Mouse (Mus musculus): ENCODE results near the gene Trim14. TPM values are rescaled to one million over a fixed set of nuclear protein-coding genes. Genes with fewer than 3 reads are reported as not detected.
A peak's percentile ranks its signal among the peaks of the same experiment; 100 is the strongest.
"Not testable (repeated sequence)": the region's sequence is repeated elsewhere in the genome, so short reads cannot be mapped to it uniquely, and the experiment has no call there.

Gene Trim14
- 1 to 10 TPM in 1 of 2 experiments, under 1 TPM in 1; 0.56 to 1.2 TPM for total RNA-seq (2021)
- long read RNA-seq, experiment 1, partial matches to known transcripts: 0 of 1 reads
- long read RNA-seq, experiment 1, other reads (novel, unspliced or antisense): 0 of 1 reads
- long read RNA-seq, experiment 2: 0 reads

DNA sequence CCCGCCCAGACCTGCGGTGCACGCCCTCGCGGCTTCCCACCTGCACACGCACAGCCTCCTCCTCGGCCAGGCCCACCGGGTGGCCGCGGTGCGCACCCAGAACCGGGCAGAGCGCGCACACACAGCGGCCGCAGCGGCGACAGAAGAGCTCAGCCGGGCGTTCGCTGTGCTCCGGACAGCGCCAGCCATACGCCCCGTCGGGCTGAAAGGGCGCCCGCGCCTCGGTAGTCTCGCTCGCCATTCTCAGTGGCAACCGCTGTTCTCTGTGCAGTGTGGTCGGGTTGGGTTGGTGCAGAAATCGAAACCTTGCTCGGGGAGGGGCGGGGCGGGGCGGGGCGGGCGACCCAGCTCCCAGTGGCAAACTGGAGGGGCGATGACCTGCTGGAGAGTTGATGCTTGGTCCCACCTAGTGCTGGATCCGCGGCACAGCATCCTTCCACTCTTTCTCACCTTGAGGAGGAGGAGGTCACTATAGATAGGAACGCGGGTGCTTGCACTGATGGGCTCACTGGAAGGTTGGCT lies at the start of gene Trim14:
TSS of gene Trim14 (minus strand) at position 302 of the 522 bp plus-strand sequence.
- DNase-seq: peak; percentile 32
- intact Hi-C loops (cut with DNase I): no loop called here
- Histone ChIP-seq H3K4me3 (peak within 1 kb of the TSS; percentile 72), H3K27ac (peak within 1 kb of the TSS; percentile 56)
- peak; percentile 25; the same call in 1 of the 2 replicates for TF ChIP-seq CTCF (IDR thresholded peaks at IDR 0.05)

DNA sequence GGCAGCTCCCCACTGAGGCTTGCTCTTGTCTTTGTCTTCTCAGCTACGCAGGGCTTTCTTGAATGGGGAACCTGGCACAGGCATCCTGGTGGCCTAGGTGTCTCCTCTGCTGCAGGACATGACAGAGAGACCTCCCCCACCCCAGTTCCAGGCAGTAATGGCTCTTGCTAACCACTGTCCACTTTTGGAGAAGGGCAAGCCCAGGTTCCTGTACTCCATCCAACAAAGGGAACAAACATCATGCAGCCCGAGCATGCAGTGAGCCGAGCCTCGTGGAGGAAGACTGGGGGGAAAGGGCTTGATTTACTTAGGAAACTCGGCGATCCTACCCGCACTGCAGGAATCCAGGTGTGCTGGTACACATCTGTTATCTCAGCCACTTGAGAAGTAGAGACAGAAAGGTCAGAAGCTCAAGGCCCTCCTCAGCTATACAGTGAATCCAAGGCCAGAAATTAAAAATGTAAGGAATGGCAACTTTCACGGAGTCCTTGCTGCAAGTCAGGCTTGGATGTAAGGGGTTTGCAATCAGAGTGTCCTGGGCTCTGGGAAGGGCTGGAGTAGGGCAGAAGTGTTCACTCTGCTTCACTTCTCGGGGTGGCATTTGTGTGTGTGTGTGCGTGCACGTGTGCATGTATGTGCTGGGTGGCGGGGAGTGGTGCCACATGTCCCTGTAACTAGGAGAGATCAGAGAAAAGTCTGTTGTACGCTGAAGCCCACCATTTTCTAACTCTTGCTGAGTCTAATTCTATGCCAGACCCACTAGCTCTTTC lies 49.3 kb upstream of the Trim14 start:
- intact Hi-C loops (cut with DNase I): loop anchor here (1.0 kb wide), 1 partner anchor 11 kb away; no protein-coding TSS in a partner anchor
- Histone ChIP-seq H3K4me3 (no peak overlapping the region), H3K27ac (no peak overlapping the region)
- DNase-seq: no peak
- no peak for TF ChIP-seq CTCF (IDR thresholded peaks at IDR 0.05)

DNA sequence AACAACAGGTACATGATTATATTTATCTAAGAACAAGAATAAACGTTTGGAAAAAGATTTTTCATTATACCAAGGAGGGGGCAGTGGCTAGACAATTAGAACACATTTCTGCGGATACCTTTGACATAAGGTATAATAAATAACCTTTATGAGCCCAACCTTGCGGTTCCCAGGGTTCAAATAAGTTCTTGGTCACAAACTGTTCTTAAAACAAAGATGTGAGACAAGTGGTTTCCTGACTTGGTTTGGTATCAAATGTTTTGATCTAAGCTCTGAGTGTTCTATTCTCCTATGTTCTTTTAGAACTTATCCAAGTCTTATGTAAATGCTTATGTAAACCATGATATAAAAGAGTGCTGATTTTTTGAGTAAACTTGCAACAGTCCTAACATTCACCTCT lies 48.6 kb upstream of the Trim14 start:
- intact Hi-C loops (cut with DNase I); H3K27ac ChIP-seq; DNase-seq; H3K4me3 ChIP-seq: not testable (repeated sequence)

DNA sequence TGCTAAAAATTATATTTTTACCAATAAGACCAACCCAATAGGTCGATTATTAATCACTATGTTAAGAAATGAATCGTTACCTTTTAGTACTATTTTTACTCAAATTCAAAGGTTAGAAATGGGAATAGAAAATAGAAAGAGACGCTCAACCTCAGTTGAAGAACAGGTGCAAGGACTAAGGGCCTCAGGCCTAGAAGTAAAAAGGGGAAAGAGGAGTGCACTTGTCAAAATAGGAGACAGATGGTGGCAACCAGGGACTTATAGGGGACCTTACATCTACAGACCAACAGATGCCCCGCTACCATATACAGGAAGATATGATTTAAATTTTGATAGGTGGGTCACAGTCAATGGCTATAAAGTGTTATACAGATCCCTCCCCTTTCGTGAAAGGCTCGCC lies 48.1 kb upstream of the Trim14 start:
- H3K4me3 ChIP-seq; DNase-seq; H3K27ac ChIP-seq; intact Hi-C loops (cut with DNase I): not testable (repeated sequence)

DNA sequence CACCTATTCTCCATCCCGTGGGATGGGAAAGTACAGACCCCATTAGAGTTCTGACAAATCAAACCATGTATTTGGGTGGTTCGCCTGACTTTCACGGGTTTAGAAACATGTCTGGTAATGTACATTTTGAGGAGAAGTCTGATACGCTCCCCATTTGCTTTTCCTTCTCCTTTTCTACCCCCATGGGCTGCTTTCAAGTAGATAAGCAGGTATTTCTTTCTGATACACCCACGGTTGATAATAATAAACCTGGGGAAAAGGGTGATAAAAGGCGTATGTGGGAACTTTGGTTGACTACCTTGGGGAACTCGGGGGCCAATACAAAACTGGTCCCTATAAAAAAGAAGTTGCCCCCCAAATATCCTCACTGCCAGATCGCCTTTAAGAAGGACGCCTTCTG lies 46.1 kb upstream of the Trim14 start:
- H3K4me3 ChIP-seq; intact Hi-C loops (cut with DNase I); DNase-seq; H3K27ac ChIP-seq: not testable (repeated sequence)

DNA sequence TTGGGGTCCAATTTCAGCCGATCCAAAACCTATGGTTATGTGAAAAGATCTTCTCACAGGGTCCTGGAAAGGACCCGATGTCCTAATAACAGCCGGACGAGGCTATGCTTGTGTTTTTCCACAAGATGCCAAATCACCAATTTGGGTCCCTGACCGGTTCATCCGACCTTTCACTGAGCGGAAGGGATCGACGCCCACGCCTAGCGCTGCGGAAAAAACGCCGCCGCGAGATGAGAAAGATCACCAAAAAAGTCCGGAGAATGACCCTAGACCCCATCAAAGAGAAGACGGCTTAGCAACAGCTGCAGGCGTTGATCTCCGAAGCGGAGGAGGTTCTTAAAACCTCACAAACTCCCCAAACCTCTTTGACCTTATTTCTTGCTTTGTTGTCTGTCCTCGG lies 45.6 kb upstream of the Trim14 start:
- intact Hi-C loops (cut with DNase I); H3K4me3 ChIP-seq; DNase-seq; H3K27ac ChIP-seq: not testable (repeated sequence)

DNA sequence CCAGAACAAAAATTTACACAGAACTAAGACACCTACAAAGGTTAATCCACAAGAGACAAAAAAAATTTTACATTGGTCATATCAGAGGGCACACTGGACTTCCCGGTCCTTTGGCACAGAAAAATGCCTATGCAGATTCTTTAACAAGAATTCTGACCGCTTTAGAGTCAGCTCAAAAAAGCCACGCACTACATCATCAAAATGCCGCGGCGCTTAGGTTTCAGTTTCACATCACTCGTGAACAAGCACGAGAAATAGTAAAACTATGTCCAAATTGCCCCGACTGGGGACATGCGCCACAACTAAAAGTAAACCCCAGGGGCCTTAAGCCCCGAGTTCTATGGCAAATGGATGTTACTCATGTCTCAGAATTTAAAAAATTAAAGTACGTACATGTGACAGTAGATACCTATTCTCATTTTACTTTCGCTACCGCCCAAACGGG lies 44.9 kb upstream of the Trim14 start:
- intact Hi-C loops (cut with DNase I); H3K27ac ChIP-seq; DNase-seq; H3K4me3 ChIP-seq: not testable (repeated sequence)

DNA sequence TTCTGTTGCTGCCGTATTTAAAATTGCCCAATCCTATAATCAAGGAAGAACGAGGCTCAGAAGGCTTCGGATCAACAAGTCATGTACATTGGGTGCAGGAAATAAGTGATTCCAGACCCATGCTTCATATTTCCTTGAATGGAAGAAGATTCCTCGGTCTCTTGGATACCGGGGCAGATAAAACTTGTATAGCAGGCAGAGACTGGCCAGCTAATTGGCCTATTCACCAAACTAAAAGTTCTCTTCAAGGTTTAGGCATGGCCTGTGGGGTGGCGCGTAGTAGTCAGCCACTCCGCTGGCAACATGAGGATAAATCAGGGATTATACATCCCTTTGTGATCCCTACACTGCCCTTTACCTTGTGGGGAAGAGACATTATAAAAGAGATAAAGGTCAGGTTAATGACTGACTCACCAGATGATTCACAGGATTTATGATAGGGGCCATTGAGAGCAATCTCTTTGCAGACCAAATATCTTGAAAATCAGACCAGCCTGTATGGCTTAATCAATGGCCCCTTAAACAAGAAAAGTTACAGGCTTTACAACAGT lies 42.9 kb upstream of the Trim14 start:
- H3K4me3 ChIP-seq; intact Hi-C loops (cut with DNase I); H3K27ac ChIP-seq; DNase-seq: not testable (repeated sequence)

DNA sequence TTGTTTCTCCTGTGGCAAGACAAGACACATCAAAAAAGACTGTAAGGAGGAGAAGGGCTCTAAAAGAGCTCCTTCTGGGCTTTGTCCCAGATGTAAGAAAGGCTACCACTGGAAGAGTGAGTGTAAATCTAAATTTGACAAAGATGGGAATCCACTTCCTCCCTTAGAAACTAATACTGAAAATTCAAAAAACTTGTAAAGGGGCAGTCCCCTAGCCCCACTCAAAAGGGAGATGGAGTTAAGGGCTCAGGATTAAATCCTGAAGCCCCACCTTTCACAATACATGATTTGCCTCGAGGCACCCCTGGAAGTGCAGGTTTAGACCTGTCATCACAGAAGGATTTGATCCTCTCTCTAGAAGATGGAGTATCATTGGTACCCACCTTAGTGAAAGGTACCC lies 42.3 kb upstream of the Trim14 start:
- DNase-seq: no peak
- intact Hi-C loops (cut with DNase I): no loop called here
- no peak for TF ChIP-seq CTCF (IDR thresholded peaks at IDR 0.05)
- Histone ChIP-seq H3K27ac (no peak overlapping the region), H3K4me3 (no peak overlapping the region)

DNA sequence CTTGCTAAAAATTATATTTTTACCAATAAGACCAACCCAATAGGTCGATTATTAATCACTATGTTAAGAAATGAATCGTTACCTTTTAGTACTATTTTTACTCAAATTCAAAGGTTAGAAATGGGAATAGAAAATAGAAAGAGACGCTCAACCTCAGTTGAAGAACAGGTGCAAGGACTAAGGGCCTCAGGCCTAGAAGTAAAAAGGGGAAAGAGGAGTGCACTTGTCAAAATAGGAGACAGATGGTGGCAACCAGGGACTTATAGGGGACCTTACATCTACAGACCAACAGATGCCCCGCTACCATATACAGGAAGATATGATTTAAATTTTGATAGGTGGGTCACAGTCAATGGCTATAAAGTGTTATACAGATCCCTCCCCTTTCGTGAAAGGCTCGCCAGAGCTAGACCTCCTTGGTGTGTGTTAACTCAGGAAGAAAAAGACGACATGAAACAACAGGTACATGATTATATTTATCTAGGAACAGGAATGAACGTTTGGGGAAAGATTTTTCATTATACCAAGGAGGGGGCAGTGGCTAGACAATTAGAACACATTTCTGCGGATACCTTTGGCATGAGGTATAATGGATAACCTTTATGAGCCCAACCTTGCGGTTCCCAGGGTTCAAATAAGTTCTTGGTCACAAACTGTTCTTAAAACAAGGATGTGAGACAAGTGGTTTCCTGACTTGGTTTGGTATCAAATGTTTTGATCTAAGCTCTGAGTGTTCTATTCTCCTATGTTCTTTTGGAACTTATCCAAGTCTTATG lies 39.8 kb upstream of the Trim14 start:
- H3K27ac ChIP-seq; H3K4me3 ChIP-seq; intact Hi-C loops (cut with DNase I); DNase-seq: not testable (repeated sequence)

DNA sequence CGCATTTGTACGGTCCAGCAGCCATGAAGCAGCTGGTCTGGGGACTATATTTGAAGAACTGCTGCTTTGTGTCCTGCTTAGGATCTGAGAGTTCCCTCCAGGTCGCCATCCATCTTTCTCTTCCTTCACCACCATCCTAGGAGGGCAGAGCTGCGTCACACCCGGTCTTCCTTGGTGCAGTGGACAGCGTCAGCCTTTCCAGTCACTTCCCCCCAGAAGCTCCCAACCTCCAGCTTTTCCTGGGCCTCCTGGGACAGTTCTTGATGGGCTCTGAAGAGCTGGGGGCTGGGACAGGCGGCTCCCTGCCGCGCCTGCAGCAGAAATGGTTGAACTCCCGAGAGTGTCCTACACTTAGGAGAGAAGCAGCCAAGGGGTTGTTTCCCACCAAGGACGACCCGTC lies 38.9 kb upstream of the Trim14 start:
- no peak overlapping the region for H3K27ac ChIP-seq
- DNase-seq: no peak
- intact Hi-C loops (cut with DNase I): loop anchor here (1.0 kb wide), 1 partner anchor 10 kb away; no protein-coding TSS in a partner anchor
- no peak for TF ChIP-seq CTCF (IDR thresholded peaks at IDR 0.05)
- H3K4me3 ChIP-seq: no peak overlapping the region

DNA sequence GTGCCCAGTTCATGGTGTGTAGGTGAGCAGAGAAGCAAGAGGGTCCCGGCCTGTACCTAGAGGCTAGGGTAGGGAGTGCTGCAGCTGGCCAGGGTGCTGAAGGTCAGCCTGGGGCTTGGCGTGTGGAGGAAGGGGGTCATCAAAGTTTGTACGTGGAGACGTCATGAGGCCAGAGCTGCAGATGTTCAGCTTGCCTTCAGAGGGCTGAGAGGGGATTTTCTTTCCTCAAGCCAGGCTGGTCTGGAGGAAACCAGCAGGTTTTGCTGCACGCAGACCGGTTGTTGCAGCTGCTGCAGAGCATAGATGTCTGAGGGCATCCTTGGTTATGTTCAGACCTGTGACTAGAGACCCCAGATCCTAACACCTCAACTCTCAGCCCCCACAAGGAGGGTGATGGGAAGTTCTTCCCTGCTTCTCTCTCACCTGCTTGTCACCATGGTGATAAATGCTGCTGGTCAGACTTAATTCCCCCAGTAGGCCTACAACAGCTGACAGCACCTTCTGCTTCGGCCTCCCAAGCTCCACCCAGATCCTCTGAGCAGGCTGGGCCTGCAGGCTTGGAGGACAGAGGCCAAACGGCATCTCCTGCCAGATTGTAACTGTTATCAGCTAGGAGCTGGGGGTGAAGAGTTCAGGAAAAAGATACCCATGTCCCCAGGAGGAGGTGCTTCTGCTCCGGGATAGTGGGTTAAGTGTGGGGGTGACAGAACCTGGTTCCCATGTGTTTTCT lies 38.2 kb upstream of the Trim14 start:
- intact Hi-C loops (cut with DNase I): loop anchor here (1.0 kb wide), 1 partner anchor 11 kb away; no protein-coding TSS in a partner anchor
- no peak for DNase-seq

More for the DNA sequence above, 38.2 kb upstream of the Trim14 start:
- Histone ChIP-seq H3K4me3 (no peak overlapping the region), H3K27ac (no peak overlapping the region)
- TF ChIP-seq CTCF (IDR thresholded peaks at IDR 0.05): no peak
